Mouse (Mus musculus) spleen, postnatal 4 days (tissue): Measurements from ENCODE around the gene Magi1.

Experiments used
- DNase-seq, 2 experiments: peaks; one replicate each; pipeline ENCODE4 v3.0.0; 2022; ENCODE audit warnings: low spot score in 2 of 2

Magi1 gene

GRCm38 (mm10) chr6:94116434-94117432, 167.0 kb downstream of the Magi1 start:
- no peak for DNase-seq

- DNase-seq: no peak
Observed at GRCm38 (mm10) chr6:94111833-94112232, 171.9 kb downstream of the Magi1 start.

- no peak for DNase-seq
Observed at GRCm38 (mm10) chr6:94107401-94108107, 176.2 kb downstream of the Magi1 start.

- no peak for DNase-seq
Observed at GRCm38 (mm10) chr6:94103581-94103980, 180.1 kb downstream of the Magi1 start.

GRCm38 (mm10) chr6:94101256-94101655, 182.5 kb downstream of the Magi1 start:
- no peak for DNase-seq

GRCm38 (mm10) chr6:94094924-94095685, 188.6 kb downstream of the Magi1 start:
- no peak for DNase-seq

GRCm38 (mm10) chr6:94092969-94093597, 190.6 kb downstream of the Magi1 start:
- DNase-seq: no peak

- DNase-seq: no peak
Observed at GRCm38 (mm10) chr6:94092500-94092899, 191.2 kb downstream of the Magi1 start.

GRCm38 (mm10) chr6:94086855-94087254, 196.9 kb downstream of the Magi1 start:
- no peak for DNase-seq

GRCm38 (mm10) chr6:94084752-94085151, 199.0 kb downstream of the Magi1 start:
- no peak for DNase-seq

- DNase-seq: no peak
Observed at GRCm38 (mm10) chr6:94083459-94083858, 200.3 kb downstream of the Magi1 start.

- DNase-seq: peak in 1 of 2 experiments; percentile 67
Observed at GRCm38 (mm10) chr6:94080933-94081545, 202.7 kb downstream of the Magi1 start.

- DNase-seq: no peak
Observed at GRCm38 (mm10) chr6:94078934-94079333, 204.8 kb downstream of the Magi1 start.

- DNase-seq: no peak
Observed at GRCm38 (mm10) chr6:94077013-94077412, 206.7 kb downstream of the Magi1 start.

GRCm38 (mm10) chr6:94075990-94076389, 207.7 kb downstream of the Magi1 start:
- no peak for DNase-seq

GRCm38 (mm10) chr6:94075228-94075627, 208.5 kb downstream of the Magi1 start:
- DNase-seq: no peak

- DNase-seq: no peak
Observed at GRCm38 (mm10) chr6:94071676-94072075, 212.0 kb downstream of the Magi1 start.

- no peak for DNase-seq
Observed at GRCm38 (mm10) chr6:94070702-94071101, 213.0 kb downstream of the Magi1 start.

- DNase-seq: no peak
Observed at GRCm38 (mm10) chr6:94069421-94069820, 214.3 kb downstream of the Magi1 start.

GRCm38 (mm10) chr6:94067741-94068450, 215.8 kb downstream of the Magi1 start:
- DNase-seq: no peak
